Mouse (Mus musculus) heart, adult 18-20 months (tissue): Measurements from ENCODE around the gene Hs2st1. TPM values are rescaled to one million over a fixed set of nuclear protein-coding genes. Genes with fewer than 3 reads are reported as not detected.
A peak's percentile ranks its signal among the peaks of the same experiment; 100 is the strongest.

Experiments used
- DNase-seq, 2 experiments: peaks; one replicate each; pipeline ENCODE4 v3.0.0; 2021 to 2022; ENCODE audit warnings: mixed read lengths in 1 of 2
- total RNA-seq, 2 experiments: library from RNA; stranded (reverse); gene quantifications; 2 replicates each; pipeline ENCODE4 v1.2.3; 2021

The Hs2st1 gene
- total RNA-seq, 2 experiments from 2014 or later, result 7.6 to 8.4 TPM

- DNase-seq, result peak; percentile 54 to 57
Observed at GRCm38 (mm10) chr3:144506213-144506612, 63.8 kb downstream of the Hs2st1 start.

- DNase-seq, result no peak
Observed at GRCm38 (mm10) chr3:144501930-144502329, 68.1 kb downstream of the Hs2st1 start.

- DNase-seq, result no peak
Observed at GRCm38 (mm10) chr3:144496762-144497161, 73.2 kb downstream of the Hs2st1 start.

GRCm38 (mm10) chr3:144494838-144495237 lies 75.1 kb downstream of the Hs2st1 start:
- no peak for DNase-seq

- DNase-seq, result no peak
Observed at GRCm38 (mm10) chr3:144488787-144489186, 81.2 kb downstream of the Hs2st1 start.

GRCm38 (mm10) chr3:144480595-144480994 lies 89.4 kb downstream of the Hs2st1 start:
- DNase-seq, result no peak

- DNase-seq, result no peak
Observed at GRCm38 (mm10) chr3:144478427-144478794, 91.6 kb downstream of the Hs2st1 start.

DNA sequence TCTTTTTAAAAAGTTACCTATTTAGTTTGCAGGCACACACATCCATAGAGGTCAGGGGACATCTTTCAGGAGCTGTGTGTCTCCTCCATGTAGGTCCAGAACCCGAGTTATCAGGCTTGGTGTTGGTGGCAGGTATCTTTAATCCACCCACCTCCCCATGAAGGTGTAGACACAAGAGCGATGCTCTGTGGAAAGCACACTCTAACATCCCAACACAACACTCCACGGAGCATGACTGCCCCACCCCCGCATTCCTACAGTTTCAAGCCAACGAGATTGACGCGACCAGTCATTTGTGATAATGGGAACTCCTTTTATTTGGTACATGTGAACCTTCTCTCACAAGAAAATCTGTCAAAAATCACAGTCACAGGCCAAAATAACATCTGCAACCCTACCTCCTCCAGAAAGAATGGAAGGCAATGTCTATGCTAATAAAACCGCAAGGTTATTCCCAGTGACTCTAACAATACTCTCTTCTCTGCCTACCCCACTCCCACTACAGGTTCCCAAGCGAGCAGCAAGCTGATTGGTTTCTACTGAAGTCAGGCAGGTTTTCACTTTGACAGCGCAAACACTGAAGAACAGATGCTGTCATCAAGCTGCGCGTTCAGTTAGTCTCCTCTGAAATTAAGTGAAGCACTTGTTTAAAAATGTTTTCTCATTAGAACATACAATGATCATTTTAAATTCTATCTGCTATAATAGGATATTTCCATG lies 92.1 kb downstream of the Hs2st1 start:
- DNase-seq, result no peak

DNA sequence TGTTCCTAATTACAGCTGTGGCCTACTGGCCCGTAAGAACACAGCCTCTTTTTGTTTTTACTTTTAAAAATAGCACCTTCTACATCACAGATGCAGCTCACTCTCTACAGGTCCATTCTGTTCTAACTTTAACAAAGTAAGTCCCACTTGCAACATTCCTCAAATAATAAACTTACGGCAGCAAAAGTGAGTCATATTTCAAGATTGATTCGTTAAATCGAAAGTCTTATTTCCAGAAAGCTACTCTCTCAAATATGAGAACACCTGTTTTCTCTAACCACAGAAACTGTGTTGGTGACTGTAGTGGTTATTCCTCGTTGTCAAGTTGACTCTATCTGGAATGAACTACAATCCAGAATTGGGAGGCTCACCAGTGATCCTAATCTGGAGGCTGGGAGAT lies 94.1 kb downstream of the Hs2st1 start:
- DNase-seq, result no peak

DNA sequence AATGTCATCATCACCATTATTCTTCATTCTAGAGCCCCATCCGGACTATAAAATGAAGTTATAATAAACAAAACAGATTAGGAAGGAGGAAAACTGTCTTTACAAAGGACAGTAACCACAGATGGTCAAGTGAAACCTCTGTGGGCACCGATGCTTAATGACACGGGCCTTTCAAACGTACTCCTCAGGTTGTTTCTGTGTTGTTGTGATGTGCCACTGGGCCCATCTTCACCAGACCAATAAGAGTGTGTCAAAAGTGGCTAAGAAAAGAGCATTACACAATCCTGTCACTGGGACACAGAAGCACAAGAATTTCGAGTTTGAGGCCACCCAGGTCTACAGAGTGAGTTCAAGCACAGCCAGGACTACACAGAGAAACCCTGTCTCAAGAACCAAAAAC lies 95.3 kb downstream of the Hs2st1 start:
- no peak for DNase-seq

- no peak for DNase-seq
Observed at GRCm38 (mm10) chr3:144471954-144472353, 98.0 kb downstream of the Hs2st1 start.

DNA sequence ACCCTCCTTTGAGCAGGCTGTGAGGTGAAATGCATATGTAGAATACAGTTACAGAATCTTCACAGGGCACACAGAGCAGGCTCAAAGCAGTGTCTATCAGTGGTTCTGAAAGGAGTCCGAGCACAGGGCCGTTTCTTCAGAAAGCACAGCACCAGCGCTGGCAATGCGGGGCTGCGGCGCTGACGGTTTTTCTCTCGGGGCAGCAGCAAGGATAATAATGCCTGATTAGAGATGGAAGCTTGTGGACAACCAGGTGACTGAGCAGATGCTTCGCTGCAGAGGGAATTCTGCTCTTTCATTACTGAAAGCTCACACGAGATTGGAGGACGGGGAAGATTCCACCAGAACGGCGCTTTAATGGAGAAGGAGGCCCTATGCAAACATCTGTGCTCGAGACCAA lies 99.1 kb downstream of the Hs2st1 start:
- DNase-seq, result no peak

DNA sequence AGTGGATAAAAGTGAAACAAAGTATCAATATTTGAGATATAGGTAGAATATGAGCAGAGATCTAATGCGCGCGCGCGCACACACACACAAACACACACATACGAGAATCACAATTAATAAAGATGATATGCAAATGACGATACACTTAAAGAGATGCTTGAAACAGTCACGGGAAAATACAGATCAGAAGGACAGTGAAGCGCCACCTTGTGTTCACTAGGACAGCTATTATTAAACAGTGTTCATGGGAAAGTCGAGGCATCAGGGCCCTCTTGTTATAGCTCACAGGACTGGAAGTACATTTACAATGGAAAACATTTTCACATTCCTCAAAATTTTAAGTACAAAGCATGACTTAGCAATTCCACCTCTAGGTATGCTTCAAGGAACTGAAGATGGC lies 102.5 kb downstream of the Hs2st1 start:
- DNase-seq, result no peak

DNA sequence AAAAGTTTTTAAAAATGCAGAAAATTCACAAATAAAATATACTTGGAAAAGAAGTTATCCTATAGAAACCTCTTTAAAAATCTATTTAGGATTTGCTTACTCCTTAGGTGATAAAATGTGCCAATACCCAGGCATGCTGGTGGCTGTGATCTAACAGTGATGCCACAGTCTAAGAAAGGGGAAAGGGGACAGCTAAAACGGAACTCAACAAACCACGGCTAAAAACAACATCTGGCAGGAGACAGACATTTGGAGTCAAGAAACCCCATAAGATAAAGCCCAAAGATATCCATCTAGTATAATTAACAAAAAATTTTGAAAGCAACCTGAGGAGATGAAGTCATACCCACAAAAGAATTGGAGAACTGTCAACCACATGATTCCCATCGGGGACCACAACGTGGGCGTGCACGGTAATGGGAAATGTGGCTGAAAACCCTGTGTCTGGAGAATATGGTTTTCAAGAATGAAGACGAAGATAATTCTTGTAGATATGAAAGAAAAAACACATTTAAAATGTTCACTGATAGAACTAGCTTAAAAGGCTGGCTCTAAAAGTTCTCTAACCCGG lies 103.8 kb downstream of the Hs2st1 start:
- no peak for DNase-seq

DNA sequence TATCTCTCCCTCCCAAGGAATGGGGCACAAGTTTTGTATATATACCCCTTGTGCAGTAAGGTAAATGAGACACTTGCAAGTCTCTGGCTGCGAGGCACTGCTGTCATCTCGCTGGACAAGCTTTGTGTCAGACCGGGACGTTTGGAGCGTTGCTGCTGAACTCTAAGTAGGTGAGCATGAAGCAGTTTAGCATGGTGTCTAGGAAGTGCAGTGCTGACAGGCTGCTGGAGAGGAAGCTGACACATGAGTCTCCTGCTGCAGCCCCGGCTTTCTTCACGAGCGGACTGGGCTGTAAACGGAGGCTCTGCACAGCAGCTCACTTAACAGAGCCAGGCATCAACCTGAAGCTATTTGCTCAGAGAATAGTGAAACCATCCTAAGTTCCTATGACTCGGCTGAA lies 107.3 kb downstream of the Hs2st1 start:
- no peak for DNase-seq

GRCm38 (mm10) chr3:144460183-144460788 lies 109.7 kb downstream of the Hs2st1 start:
- DNase-seq, result no peak

- DNase-seq, result no peak
Observed at GRCm38 (mm10) chr3:144459285-144459697, 110.7 kb downstream of the Hs2st1 start.

DNA sequence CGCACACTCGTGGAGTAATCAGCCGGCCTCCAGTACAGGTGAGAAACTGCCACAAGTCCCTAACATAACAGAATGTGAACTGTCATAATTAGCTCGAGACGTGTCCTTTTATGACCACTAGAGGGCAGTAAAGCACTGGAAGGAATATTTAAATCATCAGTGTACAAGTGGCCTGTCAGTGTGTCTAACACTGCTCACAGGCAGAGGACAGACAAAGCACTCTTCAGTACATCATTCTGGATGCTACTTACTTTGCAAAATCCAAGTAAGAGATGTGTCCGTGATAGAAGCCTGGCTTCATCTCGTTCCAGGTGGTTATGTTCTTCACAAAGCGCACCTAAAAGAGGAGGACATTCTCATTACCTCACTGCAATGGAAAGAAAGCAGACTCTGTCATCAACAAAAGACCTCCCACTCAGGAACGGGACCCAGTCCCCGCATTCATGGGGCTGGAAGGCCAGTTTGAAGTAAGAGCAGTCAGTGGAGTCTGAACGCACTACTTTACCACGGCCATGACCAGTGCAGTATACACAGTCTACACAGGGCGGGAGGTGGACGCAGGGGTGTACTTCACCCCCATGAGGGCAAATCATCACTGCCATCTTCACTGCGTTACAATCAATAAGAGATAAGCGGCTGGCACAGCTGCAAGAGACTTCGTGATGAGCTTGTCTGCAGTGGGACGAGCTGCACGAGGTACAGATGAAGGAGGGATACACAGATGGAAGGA lies 116.1 kb downstream of the Hs2st1 start:
- peak; percentile 54 to 71 for DNase-seq

DNA sequence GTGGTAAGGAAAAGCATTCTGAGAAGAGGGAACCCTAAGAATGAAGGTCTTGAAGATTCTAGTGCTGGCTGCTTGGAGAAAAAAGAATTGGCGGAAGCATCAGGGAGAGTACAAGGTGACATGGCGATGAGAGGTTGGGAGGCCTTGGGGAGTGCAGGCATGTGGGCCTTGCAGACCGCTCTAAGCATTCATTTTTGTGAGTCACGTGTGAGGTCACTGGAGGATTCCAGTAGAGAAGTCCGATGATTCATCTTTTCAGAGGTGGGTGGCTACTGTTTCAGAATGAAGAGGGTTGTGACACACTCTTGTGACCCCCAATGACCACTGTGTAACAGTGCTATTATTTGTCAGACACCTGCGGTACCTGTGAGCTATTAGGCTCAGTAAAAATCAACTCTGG lies 121.0 kb downstream of the Hs2st1 start:
- DNase-seq, result no peak

- DNase-seq, result no peak
Observed at GRCm38 (mm10) chr3:144447917-144448316, 122.1 kb downstream of the Hs2st1 start.

GRCm38 (mm10) chr3:144446081-144446634 lies 123.8 kb downstream of the Hs2st1 start:
- no peak for DNase-seq

- DNase-seq, result no peak
Observed at GRCm38 (mm10) chr3:144437871-144438398, 132.0 kb downstream of the Hs2st1 start.

DNA sequence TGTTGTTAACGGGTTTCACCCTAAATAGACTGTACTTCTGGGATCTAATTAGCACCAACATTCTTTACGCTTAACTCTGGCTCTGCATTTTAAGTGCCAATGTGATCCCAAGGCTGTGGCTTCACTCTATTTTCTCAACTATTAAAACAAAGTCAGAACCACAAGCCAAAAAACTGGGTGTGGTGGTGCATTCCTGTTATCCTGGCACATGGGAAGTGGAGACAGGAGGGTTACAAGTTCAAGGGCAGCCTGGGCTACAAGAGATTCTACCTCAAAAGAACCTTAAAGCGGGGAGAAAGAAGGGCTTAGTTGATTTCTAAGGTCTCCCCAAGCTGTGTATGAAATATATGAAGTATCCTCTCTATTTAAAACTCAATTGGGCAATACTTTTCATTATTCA lies 133.9 kb downstream of the Hs2st1 start:
- no peak for DNase-seq
